Mouse (Mus musculus) liver, postnatal 0 days (tissue): ENCODE results near the gene Crnkl1. TPM values are rescaled to one million over a fixed set of nuclear protein-coding genes. Genes with fewer than 3 reads are reported as not detected.
"Not testable (repeated sequence)": the region's sequence is repeated elsewhere in the genome, so short reads cannot be mapped to it uniquely, and the experiment has no call there.

Source experiments
- ATAC-seq: fragments of 200-750 bp; cut with Nextera tagmentation; 2 replicates; pipeline ENCODE4 v1.8.0; 2017; ENCODE audit warnings: mild to moderate bottlenecking, moderate library complexity
- DNase-seq: peaks from one replicate; pipeline ENCODE4 v3.0.0-alpha.2; 2016
- H3K27ac ChIP-seq: fragments of 300-500 bp; sonication (generic); 2 replicates; pipeline ENCODE4 v1.5.1; 2014; ENCODE audit warnings: antibody characterized with exemption, moderate library complexity, mild to moderate bottlenecking, low read depth
- H3K27me3 ChIP-seq: fragments of 300-500 bp; sonication (generic); 2 replicates; pipeline ENCODE4 v1.6.1; 2014; ENCODE audit warnings: low read length, control low read depth, mixed read lengths; ENCODE audit not compliant: insufficient read depth
- H3K36me3 ChIP-seq: fragments of 300-500 bp; sonication (generic); replicated peaks from 2 replicates; pipeline ENCODE4 v1.6.1; 2014; ENCODE audit warnings: mild to moderate bottlenecking, control low read depth, low read length, moderate library complexity, mixed read lengths; ENCODE audit not compliant: insufficient read depth
- H3K4me1 ChIP-seq: fragments of 300-500 bp; sonication (generic); 2 replicates; pipeline ENCODE4 v1.6.1; 2014; ENCODE audit warnings: antibody characterized with exemption, mild to moderate bottlenecking, control low read depth; ENCODE audit not compliant: insufficient read depth
- H3K4me2 ChIP-seq: fragments of 300-500 bp; sonication (generic); 2 replicates; pipeline ENCODE4 v1.6.1; 2014; ENCODE audit warnings: low read depth, mild to moderate bottlenecking, low read length, moderate library complexity, mixed read lengths
- H3K4me3 ChIP-seq: fragments of 300-500 bp; sonication (generic); 2 replicates; pipeline ENCODE4 v1.5.1; 2014; ENCODE audit warnings: low read depth, low read length
- H3K9ac ChIP-seq: fragments of 300-500 bp; sonication (generic); replicated peaks from 2 replicates; pipeline ENCODE4 v1.6.1; 2014; ENCODE audit warnings: mild to moderate bottlenecking, moderate library complexity
- H3K9me3 ChIP-seq: fragments of 300-500 bp; sonication (generic); 2 replicates; pipeline ENCODE4 v1.6.1; 2016; ENCODE audit warnings: mild to moderate bottlenecking, control low read depth, low read length, mixed read lengths
- CTCF ChIP-seq: sonication (generic); IDR thresholded peaks from 2 replicates; pipeline ENCODE4 v1.5.1; 2016; ENCODE audit warnings: antibody characterized with exemption, low read depth
- EP300 ChIP-seq: IDR thresholded peaks from 2 replicates; pipeline ENCODE4 v1.6.1; 2016; ENCODE audit warnings: antibody characterized with exemption, low read depth, mild to moderate bottlenecking
- WGBS: fragments of 180-500 bp; shearing (Covaris S2); extraction: QIAGEN DNeasy Blood & Tissue Kit; methylation state at CpG from one replicate; pipeline ENCODE4 v1.1.7; 2014; ENCODE audit not compliant: insufficient replicate concordance; 5-methylcytosine and 5-hydroxymethylcytosine counted together
- polyA plus RNA-seq: library from polyadenylated mRNA; unstranded; fragments of >200 nt; fragmentation: Nextera tagmentation; extraction: Ambion mirVana; gene quantifications from 2 replicates; pipeline ENCODE4 v1.2.1, GENCODE M21; 2015

Gene Crnkl1
- polyA plus RNA-seq, 1 experiment from 2014 or later = 10.7 TPM

DNA sequence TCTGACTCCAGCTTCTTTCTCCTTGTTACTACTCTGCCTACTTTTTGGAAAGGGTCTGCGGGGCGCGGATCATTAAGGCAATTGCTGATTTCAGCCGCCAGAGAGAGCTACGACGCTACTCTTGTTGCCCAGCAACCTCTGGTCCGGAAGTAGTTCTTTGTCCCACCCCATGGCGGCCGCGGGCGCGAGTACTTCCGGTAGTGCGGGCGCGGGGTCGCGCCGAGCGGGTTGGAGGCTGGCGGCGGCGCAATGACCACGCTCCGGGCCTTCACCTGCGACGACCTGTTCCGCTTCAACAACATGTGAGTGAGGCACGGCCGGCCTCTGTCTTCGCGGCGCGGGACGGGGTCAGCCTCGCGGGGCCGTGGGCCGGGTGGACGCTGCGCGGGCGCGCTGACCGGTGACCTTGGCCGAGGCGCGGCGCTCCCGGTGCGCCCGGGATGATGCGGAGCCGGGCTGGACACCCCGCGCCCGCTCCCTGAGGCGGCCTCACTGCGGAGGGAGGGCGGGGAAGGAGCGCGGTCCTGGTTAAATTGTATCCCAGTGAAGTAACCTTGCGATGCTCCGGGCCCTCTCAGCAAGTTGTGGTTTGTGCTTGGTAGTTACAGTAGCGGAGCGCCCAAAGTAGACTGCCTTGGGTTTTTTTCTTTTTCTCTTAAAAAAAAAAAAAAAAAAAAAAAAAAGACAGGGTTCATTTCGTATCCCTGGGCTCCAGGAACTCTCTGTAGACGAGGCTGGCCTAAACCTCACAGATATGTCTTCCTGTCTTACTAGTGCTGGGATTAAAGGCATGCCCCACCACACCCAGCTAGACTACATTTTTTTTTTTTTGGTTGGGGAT lies 31.5 kb downstream of the Crnkl1 start:
- TF ChIP-seq EP300 = no peak
- peak; percentile 74 for TF ChIP-seq CTCF
- Histone ChIP-seq H3K4me1 (peaks cover 17% of the 10 kb centered on the region), H3K27ac (peak overlapping the region; percentile 95), H3K27me3 (no peaks in the 10 kb centered on the region), H3K4me2 (peak overlapping the region; percentile 84), H3K9me3 (no peaks in the 10 kb centered on the region), H3K9ac (peak overlapping the region; percentile 97), H3K36me3 (peaks cover 8% of the 10 kb centered on the region), H3K4me3 (peak overlapping the region; percentile 97)
- WGBS = under 1% methylated on average over 63 of the region's 68 CpGs
- peak; percentile 97 for ATAC-seq
- peak; percentile 90 for DNase-seq

DNA sequence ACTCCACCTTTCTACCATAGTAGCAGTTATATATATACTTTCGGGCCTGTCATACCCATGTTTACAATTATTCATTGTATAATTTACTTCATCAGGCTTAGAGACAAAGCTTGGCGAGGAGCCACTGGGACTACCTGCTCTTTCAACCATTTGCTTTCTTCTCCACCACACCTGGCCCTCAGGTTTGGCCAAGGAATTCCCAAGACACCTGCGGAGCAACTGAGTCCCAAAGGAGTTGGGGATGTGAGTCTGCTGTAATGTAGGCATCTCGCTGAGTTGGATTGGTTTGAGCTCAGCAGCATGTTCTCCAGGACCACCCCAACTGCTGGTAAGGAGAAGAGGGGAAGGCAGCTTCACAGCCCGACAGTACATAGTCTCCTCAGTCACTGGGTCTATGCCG lies 33.0 kb downstream of the Crnkl1 start, which contains the start of gene Naa20:
TSS of gene Naa20 (plus strand) at position 239 of the 400 bp plus-strand sequence.
- H3K36me3 ChIP-seq = peaks cover 7% of the 10 kb centered on the region
- H3K9me3 ChIP-seq = no peaks in the 10 kb centered on the region
- H3K27ac ChIP-seq = no peak within 1 kb of the TSS
- H3K4me1 ChIP-seq = peaks cover 17% of the 10 kb centered on the region
- no peaks in the 10 kb centered on the region for H3K27me3 ChIP-seq
- H3K9ac ChIP-seq = peak within 1 kb of the TSS; percentile 97
- TF ChIP-seq CTCF (no peak), EP300 (no peak)
- ATAC-seq = no peak
- peak within 1 kb of the TSS; percentile 84 for H3K4me2 ChIP-seq
- WGBS = 83% methylated on average over 6 of the region's 6 CpGs
- peak within 1 kb of the TSS; percentile 97 for H3K4me3 ChIP-seq
- DNase-seq = no peak

DNA sequence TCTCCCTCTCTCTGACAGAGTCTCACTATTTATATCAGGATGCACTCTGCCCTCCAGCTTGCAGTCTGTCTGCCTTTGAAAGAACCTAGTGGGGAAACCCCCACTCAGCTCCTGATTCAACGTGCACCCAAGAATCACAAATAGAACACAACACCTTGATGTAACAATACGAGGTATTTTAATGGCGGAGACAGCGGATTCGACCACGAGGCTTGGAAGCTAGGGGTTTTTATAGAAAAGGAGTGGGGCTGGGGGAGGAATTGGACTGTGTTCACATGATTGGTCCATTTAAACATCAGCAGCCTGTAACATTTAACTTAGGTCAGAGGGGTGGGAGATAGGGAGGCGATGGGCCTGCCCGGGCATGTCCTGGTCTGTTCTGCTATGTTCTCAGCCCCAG lies 34.5 kb downstream of the Crnkl1 start:
- H3K9ac ChIP-seq, ATAC-seq, H3K27ac ChIP-seq, DNase-seq, H3K4me3 ChIP-seq, H3K27me3 ChIP-seq, H3K4me2 ChIP-seq, H3K36me3 ChIP-seq, H3K9me3 ChIP-seq: not testable (repeated sequence)
- WGBS = 75% methylated on average over 6 of the region's 8 CpGs
- peaks cover 17% of the 10 kb centered on the region for H3K4me1 ChIP-seq

DNA sequence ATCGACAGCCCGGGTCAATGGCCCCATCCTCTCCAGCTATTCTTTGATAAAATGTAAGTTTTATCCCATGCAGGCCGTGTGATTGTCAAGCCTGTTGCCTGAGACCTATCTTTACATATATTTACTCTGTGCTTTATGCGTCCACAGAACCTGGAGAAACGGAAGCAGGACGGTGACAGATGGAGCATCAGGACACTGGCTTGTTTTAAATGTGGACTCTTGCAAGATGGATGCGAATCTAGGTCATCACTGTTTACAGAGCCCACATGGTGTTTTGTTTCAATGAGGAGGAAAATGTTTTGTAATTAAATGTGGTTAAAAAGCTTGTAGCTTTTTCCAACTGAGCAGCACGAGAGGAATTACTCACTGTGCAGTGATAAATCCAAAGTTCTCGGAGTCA lies 36.7 kb downstream of the Crnkl1 start:
- 72% methylated on average over 9 of the region's 9 CpGs for WGBS
- Histone ChIP-seq H3K4me1 (no peaks in the 10 kb centered on the region), H3K27ac (no peak overlapping the region), H3K27me3 (no peaks in the 10 kb centered on the region), H3K36me3 (no peaks in the 10 kb centered on the region), H3K4me3 (no peak overlapping the region), H3K9ac (no peak overlapping the region), H3K9me3 (no peaks in the 10 kb centered on the region), H3K4me2 (no peak overlapping the region)
- no peak for TF ChIP-seq CTCF
- TF ChIP-seq EP300 = no peak
- ATAC-seq = no peak
- no peak for DNase-seq

DNA sequence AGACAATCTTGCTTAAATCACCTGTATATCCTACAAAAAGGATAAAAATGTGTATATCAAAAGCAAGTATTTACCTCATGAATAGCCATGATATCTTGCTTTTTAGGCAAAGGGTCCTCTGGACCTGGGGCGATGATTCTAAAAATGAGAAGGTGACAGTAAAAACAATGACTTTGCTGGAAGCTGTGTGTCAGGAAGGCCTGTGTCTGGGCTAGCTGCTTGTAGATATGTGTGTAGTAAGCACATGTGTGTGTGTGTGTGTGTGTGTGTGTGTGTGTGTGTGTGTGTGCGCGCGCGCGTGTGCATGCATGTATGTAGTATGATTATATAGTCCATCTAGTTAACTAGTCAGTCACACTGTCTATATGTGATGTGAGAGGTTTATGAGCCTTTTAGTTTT lies 41.1 kb downstream of the Crnkl1 start:
- WGBS = 98% methylated on average over 6 of the region's 6 CpGs

DNA sequence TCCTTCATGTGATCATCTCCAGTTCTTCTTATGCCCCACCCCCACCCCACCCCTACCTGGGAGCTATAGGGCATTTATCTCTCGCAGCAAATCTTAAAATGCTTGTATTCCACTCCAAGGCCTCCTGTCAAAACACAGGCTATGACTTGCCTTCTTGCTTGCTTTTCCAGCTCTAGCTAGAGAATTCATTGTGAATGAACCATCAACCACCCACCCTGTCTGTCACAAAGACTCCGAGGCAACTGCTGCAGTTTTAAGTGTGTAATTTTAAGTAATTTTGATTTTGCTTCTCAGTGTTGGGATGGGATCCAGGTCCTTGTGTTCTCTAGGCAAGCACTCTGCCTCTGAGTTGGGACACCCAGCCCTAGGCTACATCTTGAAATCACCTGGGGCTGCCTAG lies 44.2 kb downstream of the Crnkl1 start:
- Histone ChIP-seq H3K4me1 (peaks cover 7% of the 10 kb centered on the region; the same call in 1 of the 2 replicates), H3K4me3 (no peak overlapping the region), H3K27me3 (no peaks in the 10 kb centered on the region), H3K9me3 (no peaks in the 10 kb centered on the region), H3K27ac (no peak overlapping the region), H3K4me2 (no peak overlapping the region), H3K9ac (no peak overlapping the region), H3K36me3 (peaks cover 6% of the 10 kb centered on the region)
- DNase-seq = no peak
- ATAC-seq = no peak
- TF ChIP-seq EP300 (no peak), CTCF (no peak)
- 74% methylated on average over 2 of the region's 2 CpGs for WGBS

More for the DNA sequence above, 41.1 kb downstream of the Crnkl1 start:
- H3K9ac ChIP-seq = no peak overlapping the region
- H3K27me3 ChIP-seq = no peaks in the 10 kb centered on the region
- no peak overlapping the region for H3K4me2 ChIP-seq
- no peak for TF ChIP-seq CTCF
- no peaks in the 10 kb centered on the region for H3K9me3 ChIP-seq
- 0 out of 2 replicates have a peak, but pooled peaks cover 5% of the 10 kb centered on the region for H3K4me1 ChIP-seq
- DNase-seq = no peak
- no peaks in the 10 kb centered on the region for H3K36me3 ChIP-seq
- H3K27ac ChIP-seq = no peak overlapping the region
- ATAC-seq = no peak
- no peak overlapping the region for H3K4me3 ChIP-seq
